Mouse (Mus musculus) heart, postnatal 4 days (tissue): ENCODE measurements around the gene Btbd35f25. TPM values are rescaled to one million over a fixed set of nuclear protein-coding genes. Genes with fewer than 3 reads are reported as not detected.
"Not testable (repeated sequence)": the region's sequence is repeated elsewhere in the genome, so short reads cannot be mapped to it uniquely, and the experiment has no call there.

Experiments used
- DNase-seq: peaks from one replicate; pipeline ENCODE4 v3.0.0; 2021
- total RNA-seq, 2 experiments: library from RNA; stranded (reverse); gene quantifications; 2 replicates each; pipeline ENCODE4 v1.2.3; 2021

The Btbd35f25 gene
- not detected for total RNA-seq

DNA sequence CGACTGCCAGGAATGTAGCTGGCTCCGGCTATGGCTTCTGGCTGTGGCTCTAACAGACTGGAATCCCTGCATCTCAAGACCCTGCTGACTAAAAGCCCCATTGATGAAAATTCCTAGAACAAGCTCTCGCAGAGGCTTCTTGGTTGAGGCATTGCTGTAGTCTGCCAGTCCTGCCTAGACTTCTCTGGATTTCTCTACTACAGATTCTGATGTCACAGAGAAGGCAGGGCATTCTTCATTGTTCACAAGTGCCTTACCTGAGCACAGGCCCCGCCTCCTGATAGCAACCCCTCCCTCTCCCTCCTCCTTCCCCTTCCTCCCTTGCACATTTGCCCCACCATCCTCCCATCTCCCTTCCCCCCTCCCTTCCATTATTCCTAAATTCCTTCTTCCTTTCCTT is at the start of gene Btbd35f25:
Gene Btbd35f25 (minus strand): TSS at position 101 of the 400 bp plus-strand sequence.
- DNase-seq, result not testable (repeated sequence)

DNA sequence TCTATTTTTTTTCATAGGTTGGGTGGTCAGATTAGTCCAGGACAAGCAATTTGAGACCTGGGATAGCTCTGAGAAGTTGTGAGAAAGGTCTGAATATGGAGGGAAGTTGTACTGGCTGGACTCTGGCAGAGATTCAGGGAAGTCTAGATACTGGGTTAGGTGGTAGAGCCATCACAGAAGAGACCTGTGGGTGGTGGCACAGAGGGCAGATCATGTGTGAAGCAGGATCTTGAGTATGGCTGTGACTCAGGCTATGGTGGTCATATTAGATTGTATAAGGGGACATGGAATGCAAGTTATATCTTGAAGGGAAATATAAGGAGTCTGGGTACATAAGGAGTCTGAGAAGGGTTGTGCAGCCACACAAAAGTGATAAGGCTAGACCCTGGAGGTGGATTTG is 49.3 kb upstream of the Btbd35f25 start:
- no peak for DNase-seq

DNA sequence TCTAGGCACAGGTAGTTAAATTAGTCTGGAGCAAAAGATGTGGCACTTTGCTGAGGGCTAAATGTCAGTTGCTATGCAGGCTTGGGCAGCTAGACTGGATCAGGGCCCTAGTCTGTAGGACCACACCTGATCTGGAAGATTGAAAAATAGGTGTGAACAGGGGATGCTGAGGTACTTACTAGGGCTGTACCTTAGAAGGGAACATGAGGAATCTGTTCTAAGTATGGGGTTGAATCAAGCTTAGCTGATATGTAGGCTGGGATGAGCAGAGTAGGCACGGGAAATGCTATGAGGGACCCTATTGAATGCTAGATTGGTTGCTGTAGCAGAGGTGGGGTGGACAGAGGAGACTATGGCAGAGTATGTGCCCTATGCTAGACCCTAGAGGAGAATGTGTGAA is 47.0 kb upstream of the Btbd35f25 start:
- DNase-seq, result no peak

DNA sequence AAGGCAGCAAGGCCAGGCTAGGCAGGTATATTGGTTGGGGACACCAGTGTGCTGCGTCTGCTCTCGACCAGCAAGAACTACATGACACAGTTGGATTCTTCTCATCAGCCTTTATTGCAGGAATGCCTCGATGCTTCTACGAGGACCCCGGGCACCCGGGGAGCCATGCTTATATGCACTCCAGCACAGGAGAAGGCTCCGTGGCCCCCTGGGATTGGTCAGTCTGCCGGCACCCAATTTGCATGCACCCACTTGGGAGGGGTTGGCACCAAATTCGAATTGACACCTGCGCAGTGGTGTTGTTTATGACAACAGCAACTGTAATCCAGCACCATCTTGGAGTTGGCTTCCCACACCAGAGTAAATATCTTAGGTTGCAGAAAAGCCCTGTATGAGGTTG is 28.1 kb upstream of the Btbd35f25 start:
- no peak for DNase-seq

DNA sequence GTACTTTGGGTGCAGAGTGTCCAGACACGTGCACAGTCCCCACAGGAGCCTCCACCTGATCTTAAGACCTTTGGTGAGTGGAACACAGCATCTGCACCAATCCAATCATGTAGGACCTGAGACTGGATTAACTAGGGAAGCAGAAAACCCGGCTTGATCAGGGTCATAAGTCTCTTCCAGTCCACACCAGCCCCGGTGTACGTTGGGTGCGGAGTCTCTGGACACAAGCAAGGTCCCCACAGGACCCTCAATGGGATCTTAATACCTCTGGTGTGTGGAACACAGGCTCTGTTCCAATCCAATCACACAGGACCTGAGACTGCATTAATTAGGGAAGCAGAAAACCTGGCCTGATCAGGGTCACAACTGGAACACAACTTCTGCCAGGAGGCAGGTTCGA is 20.0 kb upstream of the Btbd35f25 start:
- DNase-seq, result no peak

Other genes starting within 250 kb of the Btbd35f25 start
- not detected for gene Gm21883, start 142.9 kb downstream of the Btbd35f25 start, total RNA-seq
- gene Spin2e, start 98.2 kb downstream of the Btbd35f25 start, total RNA-seq, result not detected
- not detected for gene Gm21637, start 244.9 kb upstream of the Btbd35f25 start, total RNA-seq